Mouse (Mus musculus) bone marrow macrophage, adult 2 months (primary cell): Measurements from ENCODE around the gene Myh9. TPM values are rescaled to one million over a fixed set of nuclear protein-coding genes. Genes with fewer than 3 reads are reported as not detected.

ENCODE experiments used
- H3K27ac ChIP-seq: 2 replicates; pipeline ENCODE4 v1.5.1; 2012; ENCODE audit warnings: low read depth, low read length; ENCODE audit not compliant: insufficient read depth
- H3K4me1 ChIP-seq: 2 replicates; pipeline ENCODE4 v1.6.1; 2012; ENCODE audit warnings: low read length; ENCODE audit not compliant: control insufficient read depth, insufficient read depth
- H3K4me3 ChIP-seq: 2 replicates; pipeline ENCODE4 v1.5.1; 2012; ENCODE audit warnings: mild to moderate bottlenecking, low read length, moderate library complexity; ENCODE audit not compliant: insufficient read depth
- CTCF ChIP-seq: IDR thresholded peaks from 2 replicates; pipeline ENCODE4 v1.5.1; 2012; ENCODE audit warnings: low read depth, mild to moderate bottlenecking, low read length, moderate library complexity
- POLR2A ChIP-seq: IDR thresholded peaks from 2 replicates; pipeline ENCODE4 v1.6.1; 2012; ENCODE audit warnings: mild to moderate bottlenecking, low read depth, low read length, borderline replicate concordance
- polyA plus RNA-seq: library from polyadenylated mRNA; stranded (reverse); fragments of >200 nt; gene quantifications from 2 replicates; pipeline ENCODE4 v1.2.4, GENCODE M21; 2012; ENCODE audit not compliant: missing spikeins, insufficient read depth, insufficient read length

Myh9 gene
- polyA plus RNA-seq, 1 experiment, result 194 TPM

GRCm38 (mm10) chr15:77820480-77821163 lies 21.4 kb downstream of the Myh9 start:
- H3K27ac ChIP-seq, result no peak overlapping the region
- TF ChIP-seq POLR2A (no peak), CTCF (no peak)
- H3K4me3 ChIP-seq, result no peak overlapping the region
- peaks cover 80% of the 10 kb centered on the region for H3K4me1 ChIP-seq

- peaks cover 83% of the 10 kb centered on the region for H3K4me1 ChIP-seq
- H3K27ac ChIP-seq, result no peak overlapping the region
- no peak overlapping the region for H3K4me3 ChIP-seq
- TF ChIP-seq CTCF (no peak), POLR2A (no peak)
Measured at GRCm38 (mm10) chr15:77819894-77820387, 22.0 kb downstream of the Myh9 start.

GRCm38 (mm10) chr15:77818556-77819158 lies 23.3 kb downstream of the Myh9 start:
- no peak overlapping the region for H3K27ac ChIP-seq
- H3K4me1 ChIP-seq, result peaks cover 86% of the 10 kb centered on the region
- no peak for TF ChIP-seq CTCF
- TF ChIP-seq POLR2A, result no peak
- H3K4me3 ChIP-seq, result no peak overlapping the region

- no peak overlapping the region for H3K4me3 ChIP-seq
Measured at GRCm38 (mm10) chr15:77817417-77817816, 24.6 kb downstream of the Myh9 start.

GRCm38 (mm10) chr15:77816601-77816950 lies 25.4 kb downstream of the Myh9 start:
- no peak overlapping the region for H3K4me3 ChIP-seq
- peaks cover 77% of the 10 kb centered on the region for H3K4me1 ChIP-seq
- peak overlapping the region; percentile 5; the same call in 1 of the 2 replicates for H3K27ac ChIP-seq
- no peak for TF ChIP-seq CTCF
- no peak for TF ChIP-seq POLR2A

More at GRCm38 (mm10) chr15:77817417-77817816, 24.6 kb downstream of the Myh9 start:
- Histone ChIP-seq H3K27ac (no peak overlapping the region), H3K4me1 (peaks cover 85% of the 10 kb centered on the region)
- no peak for TF ChIP-seq POLR2A
- no peak for TF ChIP-seq CTCF

- Histone ChIP-seq H3K27ac (peak overlapping the region; percentile 47), H3K4me3 (peak overlapping the region; percentile 2; the same call in 1 of the 2 replicates), H3K4me1 (peaks cover 72% of the 10 kb centered on the region)
- TF ChIP-seq POLR2A, result no peak
- no peak for TF ChIP-seq CTCF
Measured at GRCm38 (mm10) chr15:77815867-77816600, 25.9 kb downstream of the Myh9 start.

GRCm38 (mm10) chr15:77813639-77814375 lies 28.2 kb downstream of the Myh9 start:
- H3K27ac ChIP-seq, result no peak overlapping the region
- H3K4me1 ChIP-seq, result peaks cover 56% of the 10 kb centered on the region
- TF ChIP-seq CTCF (no peak), POLR2A (no peak)
- no peak overlapping the region for H3K4me3 ChIP-seq

- no peak overlapping the region for H3K4me3 ChIP-seq
- no peak overlapping the region for H3K27ac ChIP-seq
- no peak for TF ChIP-seq POLR2A
- no peak for TF ChIP-seq CTCF
- peaks cover 49% of the 10 kb centered on the region for H3K4me1 ChIP-seq
Measured at GRCm38 (mm10) chr15:77812578-77812977, 29.4 kb downstream of the Myh9 start.

GRCm38 (mm10) chr15:77811099-77811760 lies 30.7 kb downstream of the Myh9 start:
- no peak overlapping the region for H3K27ac ChIP-seq
- no peak overlapping the region for H3K4me3 ChIP-seq

More at GRCm38 (mm10) chr15:77811099-77811760, 30.7 kb downstream of the Myh9 start:
- TF ChIP-seq POLR2A (no peak), CTCF (no peak)
- H3K4me1 ChIP-seq, result peaks cover 50% of the 10 kb centered on the region
